Mouse (Mus musculus): ENCODE measurements around the gene Ppa1. TPM values are rescaled to one million over a fixed set of nuclear protein-coding genes. Genes with fewer than 3 reads are reported as not detected.
A peak's percentile ranks its signal among the peaks of the same experiment; 100 is the strongest.
"Not testable (repeated sequence)": the region's sequence is repeated elsewhere in the genome, so short reads cannot be mapped to it uniquely, and the experiment has no call there.

The Ppa1 gene
- 7.3 and 17.6 TPM in 2 replicates for polyA plus RNA-seq (2012; ENCODE audit: insufficient read depth, low replicate concordance)

DNA sequence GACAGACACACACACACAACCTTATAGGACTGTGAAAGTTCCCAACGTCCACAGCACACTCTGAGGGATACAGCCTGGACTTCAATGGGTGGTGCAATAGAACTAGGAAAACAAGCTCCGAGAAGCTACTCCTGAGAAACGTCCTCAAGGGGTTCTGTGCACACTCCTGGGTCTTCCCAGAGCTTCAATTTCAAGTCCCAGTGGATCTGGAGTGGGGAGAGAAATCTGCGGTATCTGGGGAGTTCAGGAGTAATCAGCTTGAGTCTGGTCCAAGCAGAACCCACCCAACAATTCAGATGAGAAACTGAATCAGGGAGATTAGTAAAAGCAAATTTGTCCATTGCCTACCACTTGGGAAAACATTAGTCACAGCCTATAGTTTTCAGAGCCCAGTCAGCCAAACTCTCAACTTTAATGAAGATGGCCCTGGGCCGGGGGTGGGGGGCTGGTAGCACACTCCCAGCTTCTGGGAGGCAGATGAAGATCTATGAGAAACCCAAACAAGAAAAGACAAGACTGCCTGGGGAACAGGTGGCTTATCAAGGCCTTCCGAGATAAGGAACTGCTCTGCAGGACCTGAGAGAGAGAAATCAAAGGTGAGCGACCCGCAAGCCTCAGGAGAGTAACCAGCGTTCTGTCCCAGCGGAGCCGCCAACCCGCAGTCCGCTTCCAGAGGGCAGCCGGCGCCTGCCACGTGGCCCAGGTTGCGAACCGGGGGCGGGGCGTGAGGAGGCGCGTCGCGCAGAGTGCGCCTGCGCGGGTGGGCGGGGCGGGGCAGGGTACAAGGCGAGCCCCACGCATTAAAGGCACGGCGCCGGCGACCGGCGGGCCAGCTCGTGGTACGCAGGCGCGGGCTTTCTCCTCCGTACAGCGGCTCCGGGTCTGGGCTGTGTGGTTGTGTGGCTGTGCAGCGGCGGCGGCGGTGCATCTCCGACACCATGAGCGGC, at the start of gene Ppa1:
Gene Ppa1, plus strand, starts transcription at position 763 of the 947 bp plus-strand sequence.
- TF ChIP-seq GATA1 (IDR thresholded peaks at IDR 0.05; ENCODE audit: borderline replicate concordance, low read length) (no peak), FLI1 (IDR thresholded peaks at IDR 0.05; ENCODE audit: low read length) (no peak)
- peak within 1 kb of the TSS; percentile 97 for H3K4me3 ChIP-seq (replicated peaks)
- peaks cover 20% of the 10 kb centered on the region for H3K4me1 ChIP-seq
- H3K9me3 ChIP-seq, result no peaks in the 10 kb centered on the region
- peaks cover 15% of the 10 kb centered on the region for H3K36me3 ChIP-seq (replicated peaks; ENCODE audit: low read length)
- H3K27me3 ChIP-seq (replicated peaks), result peaks cover 7% of the 10 kb centered on the region

DNA sequence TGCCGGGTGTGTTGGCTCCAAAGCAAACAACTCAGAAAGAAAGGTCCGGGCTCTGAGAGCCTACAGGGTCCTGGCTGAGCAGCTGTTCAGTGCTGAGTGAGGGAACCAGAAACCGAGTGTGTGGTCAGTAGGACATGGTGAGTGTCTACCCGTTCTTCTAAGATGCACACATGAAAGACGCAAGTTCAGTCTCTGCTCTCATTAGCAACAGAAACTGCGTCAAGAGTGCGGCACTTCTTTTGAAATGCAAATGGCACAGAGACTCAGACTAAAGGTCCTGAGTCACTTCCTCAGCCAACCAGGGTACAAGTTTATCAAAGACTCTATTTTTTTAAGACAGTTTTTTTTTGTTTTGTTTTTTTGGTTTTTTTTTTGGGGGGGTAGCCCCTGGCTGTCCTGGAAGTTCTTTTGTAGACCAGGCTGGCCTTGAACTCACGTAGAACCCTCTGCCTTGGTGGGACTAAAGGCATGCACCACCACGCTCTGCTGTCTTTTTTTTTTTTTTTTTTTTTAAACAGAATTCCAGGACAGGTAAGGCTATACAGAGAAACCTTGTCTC, 48.7 kb upstream of the Ppa1 start:
- Histone ChIP-seq H3K9me3 (no peaks in the 10 kb centered on the region), H3K27me3 (replicated peaks) (peaks cover 55% of the 10 kb centered on the region), H3K4me1 (peaks cover 48% of the 10 kb centered on the region), H3K4me3 (replicated peaks) (peak overlapping the region; percentile 74), H3K36me3 (replicated peaks; ENCODE audit: low read length) (no peaks in the 10 kb centered on the region)
- TF ChIP-seq GATA1 (IDR thresholded peaks at IDR 0.05; ENCODE audit: borderline replicate concordance, low read length) (no peak), FLI1 (IDR thresholded peaks at IDR 0.05; ENCODE audit: low read length) (no peak)

DNA sequence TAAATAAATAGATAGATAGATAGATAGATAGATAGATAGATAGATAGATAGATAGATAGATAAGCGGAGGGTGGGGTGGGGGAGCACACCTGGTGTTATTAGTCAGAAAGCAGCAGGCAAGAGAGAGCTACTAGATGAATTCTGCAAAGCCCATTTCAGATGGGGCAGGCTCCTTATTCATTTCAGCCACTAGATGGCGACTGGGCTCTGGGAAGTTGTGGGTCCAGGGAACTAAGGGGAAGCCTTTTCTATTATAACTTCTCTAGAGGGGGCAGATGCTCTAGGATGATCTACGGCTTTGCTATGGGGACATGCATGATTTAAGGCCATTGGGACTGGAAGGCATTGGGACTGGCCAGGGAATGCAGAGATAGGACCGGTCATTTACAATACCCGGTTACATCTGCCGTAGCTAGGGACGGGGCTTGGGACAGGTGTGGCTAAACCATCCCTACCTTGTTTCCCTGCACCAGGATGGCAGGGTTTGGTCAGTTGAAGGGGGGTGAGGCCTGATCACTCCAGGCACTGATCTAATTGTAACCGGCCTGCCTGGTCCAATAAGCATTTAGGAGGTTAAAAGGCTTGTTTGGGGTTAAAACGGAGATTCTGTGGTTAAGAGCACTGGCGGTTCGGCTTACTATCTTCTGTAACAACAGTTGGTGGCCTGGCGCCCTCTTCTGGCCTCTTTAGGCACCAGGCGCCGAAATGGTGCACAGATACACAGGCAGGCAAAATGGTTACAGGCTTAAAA, 45.9 kb upstream of the Ppa1 start:
- TF ChIP-seq GATA1 (IDR thresholded peaks at IDR 0.05; ENCODE audit: borderline replicate concordance, low read length) (no peak), FLI1 (IDR thresholded peaks at IDR 0.05; ENCODE audit: low read length) (no peak)
- peak overlapping the region; percentile 87 for H3K4me3 ChIP-seq (replicated peaks)
- peaks cover 34% of the 10 kb centered on the region for H3K27me3 ChIP-seq (replicated peaks)
- H3K4me1 ChIP-seq, result peaks cover 42% of the 10 kb centered on the region
- no peaks in the 10 kb centered on the region for H3K9me3 ChIP-seq
- no peaks in the 10 kb centered on the region for H3K36me3 ChIP-seq (replicated peaks; ENCODE audit: low read length)

DNA sequence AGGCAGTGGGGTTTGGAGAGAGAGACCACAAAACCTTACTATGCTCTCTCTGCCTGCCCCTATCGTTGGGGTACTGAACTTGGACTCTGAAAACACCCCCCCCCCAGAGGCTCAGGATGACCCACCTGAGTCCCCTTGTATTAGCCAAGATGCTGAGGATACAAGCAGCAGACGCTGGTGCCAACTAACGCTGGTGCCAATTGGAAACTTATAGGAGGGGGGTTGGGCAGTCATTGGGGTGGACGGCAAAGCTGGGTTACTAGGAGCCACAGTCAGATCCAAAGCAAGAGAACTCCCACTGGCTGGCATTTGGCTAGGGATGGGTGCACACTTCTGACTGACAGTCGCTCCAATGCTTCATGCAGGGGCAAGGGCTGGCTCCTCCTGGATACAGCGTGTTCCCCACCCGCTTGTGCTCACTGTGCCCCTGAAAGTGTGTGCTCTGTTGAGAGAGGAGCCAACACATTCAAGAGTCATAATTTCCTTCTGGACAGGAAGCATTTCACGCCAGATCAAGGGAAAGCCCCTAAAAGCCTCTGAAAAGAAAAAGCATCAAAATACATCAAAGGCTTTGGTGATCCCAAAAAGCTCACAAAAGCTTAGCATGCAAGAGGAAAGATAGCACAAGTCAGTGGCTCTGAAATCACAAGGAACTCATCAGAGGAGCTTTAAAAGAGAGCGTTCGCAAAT, 43.8 kb upstream of the Ppa1 start:
- H3K36me3 ChIP-seq (replicated peaks; ENCODE audit: low read length), result no peaks in the 10 kb centered on the region
- H3K4me3 ChIP-seq (replicated peaks), result no peak overlapping the region
- TF ChIP-seq GATA1 (IDR thresholded peaks at IDR 0.05; ENCODE audit: borderline replicate concordance, low read length) (no peak), FLI1 (IDR thresholded peaks at IDR 0.05; ENCODE audit: low read length) (no peak)
- H3K27me3 ChIP-seq (replicated peaks), result peaks cover 33% of the 10 kb centered on the region
- peaks cover 23% of the 10 kb centered on the region for H3K4me1 ChIP-seq
- no peaks in the 10 kb centered on the region for H3K9me3 ChIP-seq

DNA sequence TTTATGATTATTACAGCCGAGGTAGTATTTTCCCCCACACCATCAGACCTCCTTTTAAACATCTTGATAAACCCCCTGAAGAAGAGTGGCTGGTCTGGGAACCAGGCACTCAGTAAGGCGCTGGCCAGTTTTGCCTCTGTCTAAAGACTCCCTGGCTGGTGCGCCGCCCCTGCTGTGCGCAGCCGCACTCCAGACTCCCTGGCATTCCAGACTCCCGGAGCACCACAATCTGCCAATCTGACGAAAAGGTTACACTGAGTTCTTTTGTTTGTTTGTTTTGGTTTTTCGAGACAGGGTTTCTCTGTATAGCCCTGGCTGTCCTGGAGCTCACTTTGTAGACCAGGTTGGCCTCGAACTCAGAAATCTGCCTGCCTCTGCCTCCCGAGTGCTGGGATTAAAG, 43.0 kb upstream of the Ppa1 start:
- H3K36me3 ChIP-seq (replicated peaks; ENCODE audit: low read length); H3K4me3 ChIP-seq (replicated peaks); H3K9me3 ChIP-seq: not testable (repeated sequence)
- Histone ChIP-seq H3K4me1 (peaks cover 16% of the 10 kb centered on the region), H3K27me3 (replicated peaks) (peaks cover 38% of the 10 kb centered on the region)

DNA sequence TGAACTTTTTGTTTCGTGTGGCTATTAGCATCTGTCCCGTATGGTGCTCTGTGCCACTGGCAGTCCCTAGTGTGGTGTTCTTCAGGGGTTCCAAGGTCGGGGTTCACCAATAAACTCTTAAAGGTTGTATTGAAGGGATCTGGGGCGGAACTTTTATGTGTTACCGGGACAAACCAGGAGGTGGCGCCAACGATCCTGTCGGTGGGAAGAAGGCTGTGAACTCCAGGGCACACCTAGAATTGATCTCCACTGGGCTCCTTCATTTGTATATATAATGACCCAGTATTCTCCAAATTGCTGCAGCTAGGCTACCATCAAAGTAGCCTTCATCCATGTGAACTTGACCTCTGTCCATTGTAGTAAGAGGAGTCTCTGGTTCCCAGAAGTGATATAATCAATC, 42.5 kb upstream of the Ppa1 start:
- peaks cover 38% of the 10 kb centered on the region for H3K27me3 ChIP-seq (replicated peaks)
- no peaks in the 10 kb centered on the region for H3K36me3 ChIP-seq (replicated peaks; ENCODE audit: low read length)

DNA sequence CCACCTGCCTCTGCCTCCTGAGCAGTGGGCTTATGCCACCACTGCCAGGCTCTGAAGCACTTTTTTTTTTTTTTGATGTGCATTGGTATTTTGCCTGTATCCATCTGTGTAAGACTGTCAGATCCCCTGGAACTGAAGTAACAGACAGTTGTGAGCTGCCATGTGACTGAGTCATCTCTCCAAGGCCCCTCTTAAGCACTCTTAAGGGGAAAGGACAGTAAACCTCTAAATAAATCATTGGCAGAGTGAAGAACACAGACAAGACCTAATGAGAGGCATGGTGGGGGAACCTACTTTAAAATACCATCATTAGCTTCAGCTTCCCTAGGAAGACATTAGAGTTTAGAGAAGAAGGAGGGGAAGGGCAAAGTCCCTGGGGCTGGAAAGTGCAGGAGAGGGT, 40.1 kb upstream of the Ppa1 start:
- no peak for TF ChIP-seq FLI1 (IDR thresholded peaks at IDR 0.05; ENCODE audit: low read length)
- TF ChIP-seq GATA1 (IDR thresholded peaks at IDR 0.05; ENCODE audit: borderline replicate concordance, low read length), result no peak
- Histone ChIP-seq H3K27me3 (replicated peaks) (peaks cover 37% of the 10 kb centered on the region), H3K9me3 (peaks cover 6% of the 10 kb centered on the region), H3K36me3 (replicated peaks; ENCODE audit: low read length) (no peaks in the 10 kb centered on the region), H3K4me3 (replicated peaks) (no peak overlapping the region), H3K4me1 (peaks cover 6% of the 10 kb centered on the region)

More for the DNA sequence above, 42.5 kb upstream of the Ppa1 start:
- Histone ChIP-seq H3K4me1 (peaks cover 19% of the 10 kb centered on the region), H3K4me3 (replicated peaks) (no peak overlapping the region), H3K9me3 (no peaks in the 10 kb centered on the region)
- TF ChIP-seq GATA1 (IDR thresholded peaks at IDR 0.05; ENCODE audit: borderline replicate concordance, low read length) (no peak), FLI1 (IDR thresholded peaks at IDR 0.05; ENCODE audit: low read length) (no peak)

DNA sequence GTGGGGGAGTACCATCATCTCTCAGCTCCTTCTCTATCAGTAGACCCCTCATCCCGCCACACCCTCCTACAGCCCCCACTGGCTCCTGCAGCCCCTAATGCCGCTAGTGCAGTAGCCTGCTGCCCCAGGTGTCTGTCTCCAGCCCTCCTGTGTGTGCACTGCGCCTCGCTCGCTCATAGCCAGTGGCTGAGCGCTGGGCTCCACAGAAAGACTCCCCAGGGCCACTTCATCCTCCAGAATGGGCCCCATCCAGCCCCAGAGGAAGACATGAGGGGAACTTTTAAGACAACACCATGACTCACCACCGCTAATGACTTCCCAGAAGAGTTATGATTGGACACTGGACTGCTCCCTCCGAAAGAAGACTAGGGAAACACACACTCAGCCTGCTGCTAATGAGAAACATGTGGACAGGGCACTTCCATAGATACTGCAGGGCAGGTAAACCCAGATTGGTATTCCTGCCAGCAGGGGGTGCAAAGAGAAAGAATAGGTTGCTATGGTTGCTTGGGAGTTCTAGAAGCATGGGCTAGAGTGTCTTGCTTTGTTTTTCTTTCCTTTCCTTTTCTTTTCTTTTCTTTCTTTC, 37.6 kb upstream of the Ppa1 start:
- Histone ChIP-seq H3K4me1 (peaks cover 5% of the 10 kb centered on the region), H3K36me3 (replicated peaks; ENCODE audit: low read length) (no peaks in the 10 kb centered on the region), H3K27me3 (replicated peaks) (peaks cover 32% of the 10 kb centered on the region), H3K4me3 (replicated peaks) (no peak overlapping the region), H3K9me3 (peaks cover 8% of the 10 kb centered on the region)
- TF ChIP-seq GATA1 (IDR thresholded peaks at IDR 0.05; ENCODE audit: borderline replicate concordance, low read length) (no peak), FLI1 (IDR thresholded peaks at IDR 0.05; ENCODE audit: low read length) (no peak)

DNA sequence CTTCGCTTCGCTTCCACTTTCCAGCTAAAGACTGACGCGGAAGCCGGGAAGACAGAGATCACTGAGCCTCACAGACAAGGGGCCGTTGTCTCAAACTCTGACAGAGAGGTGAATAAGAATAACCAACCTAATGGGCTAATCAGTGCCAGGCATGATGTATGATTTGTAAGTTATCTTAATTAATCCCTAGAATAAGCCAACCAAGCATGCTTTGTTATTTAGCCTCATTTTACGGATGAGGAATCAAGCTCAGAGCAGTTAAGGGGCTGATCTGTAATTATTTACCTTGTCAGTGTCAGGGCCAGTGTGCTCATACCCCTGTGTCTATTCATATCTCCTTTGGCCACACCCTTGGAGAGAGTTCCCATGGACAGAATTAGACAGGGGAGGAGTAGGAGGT, 34.0 kb upstream of the Ppa1 start:
- no peak overlapping the region for H3K4me3 ChIP-seq (replicated peaks)
- H3K9me3 ChIP-seq, result peaks cover 20% of the 10 kb centered on the region
- TF ChIP-seq GATA1 (IDR thresholded peaks at IDR 0.05; ENCODE audit: borderline replicate concordance, low read length) (no peak), FLI1 (IDR thresholded peaks at IDR 0.05; ENCODE audit: low read length) (no peak)
- peaks cover 17% of the 10 kb centered on the region for H3K27me3 ChIP-seq (replicated peaks)
- H3K4me1 ChIP-seq, result peaks cover 5% of the 10 kb centered on the region
- no peaks in the 10 kb centered on the region for H3K36me3 ChIP-seq (replicated peaks; ENCODE audit: low read length)

Data from megakaryocyte, embryonic 14.5 days (primary cell).